Mouse (Mus musculus) hindbrain, postnatal 0 days (tissue): ENCODE data around the gene Eml6. TPM values are rescaled to one million over a fixed set of nuclear protein-coding genes. Genes with fewer than 3 reads are reported as not detected.

Source experiments
- ATAC-seq: fragments of 200-750 bp; cut with Nextera tagmentation; 2 replicates; pipeline ENCODE4 v1.8.0; 2017; ENCODE audit warnings: mild to moderate bottlenecking, moderate TSS enrichment, moderate library complexity
- DNase-seq: peaks from one replicate; pipeline ENCODE4 v3.0.0-alpha.2; 2015; ENCODE audit warnings: low spot score
- H3K27ac ChIP-seq: fragments of 300-500 bp; sonication (generic); 2 replicates; pipeline ENCODE4 v1.5.1; 2014; ENCODE audit warnings: mild to moderate bottlenecking
- H3K27me3 ChIP-seq: fragments of 300-500 bp; sonication (generic); 2 replicates; pipeline ENCODE4 v1.6.1; 2014; ENCODE audit warnings: low read length, mixed read lengths; ENCODE audit not compliant: insufficient read depth
- H3K36me3 ChIP-seq: fragments of 300-500 bp; sonication (generic); 2 replicates; pipeline ENCODE4 v1.6.1; 2014; ENCODE audit warnings: low read length, mixed read lengths; ENCODE audit not compliant: insufficient read depth
- H3K4me1 ChIP-seq: fragments of 300-500 bp; sonication (generic); 2 replicates; pipeline ENCODE4 v1.6.1; 2014; ENCODE audit warnings: antibody characterized with exemption, low read length, mixed read lengths; ENCODE audit not compliant: insufficient read depth
- H3K4me2 ChIP-seq: fragments of 300-500 bp; sonication (generic); 2 replicates; pipeline ENCODE4 v1.6.1; 2014; ENCODE audit warnings: low read depth, mild to moderate bottlenecking, low read length, moderate library complexity, mixed read lengths
- H3K4me3 ChIP-seq: fragments of 300-500 bp; sonication (generic); 2 replicates; pipeline ENCODE4 v1.5.1; 2014; ENCODE audit warnings: low read length
- H3K9ac ChIP-seq: fragments of 300-500 bp; sonication (generic); replicated peaks from 2 replicates; pipeline ENCODE4 v1.6.1; 2014; ENCODE audit warnings: mild to moderate bottlenecking, low read length, moderate library complexity, mixed read lengths
- H3K9me3 ChIP-seq: fragments of 300-500 bp; sonication (generic); 2 replicates; pipeline ENCODE4 v1.6.1; 2016; ENCODE audit warnings: low read length, mixed read lengths
- CTCF ChIP-seq: IDR thresholded peaks from 2 replicates; pipeline ENCODE4 v1.5.1; 2016; ENCODE audit warnings: antibody characterized with exemption, control low read depth, low read depth
- WGBS: fragments of 180-500 bp; shearing (Covaris S2); extraction: QIAGEN DNeasy Blood & Tissue Kit; methylation state at CpG from one replicate; pipeline ENCODE4 v1.1.7; 2014; 5-methylcytosine and 5-hydroxymethylcytosine counted together
- polyA plus RNA-seq: library from polyadenylated mRNA; unstranded; fragments of >200 nt; fragmentation: Nextera tagmentation; extraction: Ambion mirVana; gene quantifications from 2 replicates; pipeline ENCODE4 v1.2.1, GENCODE M21; 2015
- total RNA-seq: library from RNA; depleted of rRNA; stranded (reverse); fragments of >200 nt; gene quantifications from 2 replicates; pipeline ENCODE4 v1.2.3, GENCODE M21; 2014; rRNA removed

The Eml6 gene
- total RNA-seq = 17.9 and 18.0 TPM in 2 replicates
- 4.3 and 4.6 TPM in 2 replicates for polyA plus RNA-seq

DNA sequence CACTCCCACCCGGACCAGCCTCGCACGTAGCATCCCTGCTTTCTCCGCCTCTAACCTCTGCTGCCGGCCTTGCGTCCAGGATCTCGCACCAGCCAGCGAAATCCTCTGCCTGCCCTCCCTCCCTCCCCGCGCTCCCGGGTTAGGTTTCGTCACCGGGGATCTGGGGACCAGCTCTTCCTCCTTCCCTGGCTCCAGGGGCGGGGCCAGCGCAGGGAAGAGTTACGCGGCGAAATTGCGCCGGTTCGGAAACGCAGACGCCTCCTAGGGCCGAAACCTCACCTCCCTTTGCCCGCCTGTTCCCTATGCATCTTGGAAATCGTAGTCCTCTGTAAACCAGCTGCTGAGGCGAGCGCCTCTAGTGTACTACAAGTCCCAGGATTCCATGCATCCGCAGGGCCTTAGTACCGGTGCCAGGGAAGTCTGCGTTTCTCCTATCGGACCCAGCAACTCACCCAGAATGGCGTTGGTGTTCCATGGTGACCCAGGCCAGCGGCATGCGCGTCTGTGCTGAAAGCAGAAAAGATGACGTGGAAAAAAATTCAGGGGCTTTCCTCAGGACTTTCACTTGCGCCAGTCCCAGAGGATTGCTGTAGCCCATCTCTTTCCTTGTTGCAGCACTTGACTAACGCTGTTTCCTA, at the start of gene Eml6:
Gene Eml6, minus strand, starts transcription at position 199 of the 638 bp plus-strand sequence.
- Histone ChIP-seq H3K4me2 (peak within 1 kb of the TSS; percentile 97), H3K27me3 (no peaks in the 10 kb centered on the region), H3K36me3 (no peaks in the 10 kb centered on the region), H3K27ac (peak within 1 kb of the TSS; percentile 82), H3K4me1 (no peaks in the 10 kb centered on the region; the same call in 1 of the 2 replicates), H3K9ac (peak within 1 kb of the TSS; percentile 76), H3K9me3 (no peaks in the 10 kb centered on the region), H3K4me3 (peak within 1 kb of the TSS; percentile 78)
- 1% methylated on average over 39 of the region's 39 CpGs for WGBS
- ATAC-seq (peak; percentile 99), DNase-seq (peak; percentile 98)
- TF ChIP-seq CTCF = peak; percentile 67

GRCm38 (mm10) chr11:30057299-30057698, 31.5 kb upstream of the Eml6 start:
- Histone ChIP-seq H3K27ac (no peak overlapping the region), H3K4me3 (no peak overlapping the region), H3K9ac (no peak overlapping the region), H3K9me3 (no peaks in the 10 kb centered on the region), H3K36me3 (no peaks in the 10 kb centered on the region), H3K27me3 (no peaks in the 10 kb centered on the region), H3K4me1 (no peaks in the 10 kb centered on the region), H3K4me2 (no peak overlapping the region)
- DNase-seq (peak; percentile 18), ATAC-seq (0 out of 2 replicates have a peak, but pooled peaks have one; percentile 24)
- TF ChIP-seq CTCF = peak; percentile 36; the same call in 1 of the 2 replicates
- WGBS = 58% methylated on average over 8 of the region's 8 CpGs

DNA sequence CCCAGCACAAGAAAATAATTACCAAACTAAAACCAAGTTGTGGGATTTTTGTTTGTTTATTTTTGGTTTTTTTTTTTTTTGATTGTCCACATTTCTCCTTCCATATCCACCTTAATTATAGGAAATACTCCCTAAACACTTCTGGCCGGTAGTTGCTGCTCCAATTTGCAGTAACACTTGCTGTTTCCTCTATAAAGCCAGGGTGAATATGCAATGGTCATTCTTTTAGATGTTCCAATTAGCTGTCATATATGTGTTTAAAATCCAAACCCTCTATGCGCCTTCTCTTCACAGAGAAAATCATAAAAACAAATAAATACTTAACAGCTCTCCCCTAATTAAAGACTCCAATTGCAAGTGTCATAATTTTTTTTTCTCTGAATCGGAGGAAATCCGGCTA, 689 bp downstream of the Eml6 start:
- Histone ChIP-seq H3K4me2 (peak overlapping the region; percentile 97), H3K9ac (peak overlapping the region; percentile 76), H3K27me3 (no peaks in the 10 kb centered on the region), H3K36me3 (no peaks in the 10 kb centered on the region), H3K9me3 (no peaks in the 10 kb centered on the region), H3K27ac (peak overlapping the region; percentile 82; the same call in 1 of the 2 replicates), H3K4me3 (peak overlapping the region; percentile 78), H3K4me1 (no peaks in the 10 kb centered on the region; the same call in 1 of the 2 replicates)
- ATAC-seq (no peak), DNase-seq (no peak)
- TF ChIP-seq CTCF = no peak
- WGBS = 2% methylated on average over 4 of the region's 4 CpGs

DNA sequence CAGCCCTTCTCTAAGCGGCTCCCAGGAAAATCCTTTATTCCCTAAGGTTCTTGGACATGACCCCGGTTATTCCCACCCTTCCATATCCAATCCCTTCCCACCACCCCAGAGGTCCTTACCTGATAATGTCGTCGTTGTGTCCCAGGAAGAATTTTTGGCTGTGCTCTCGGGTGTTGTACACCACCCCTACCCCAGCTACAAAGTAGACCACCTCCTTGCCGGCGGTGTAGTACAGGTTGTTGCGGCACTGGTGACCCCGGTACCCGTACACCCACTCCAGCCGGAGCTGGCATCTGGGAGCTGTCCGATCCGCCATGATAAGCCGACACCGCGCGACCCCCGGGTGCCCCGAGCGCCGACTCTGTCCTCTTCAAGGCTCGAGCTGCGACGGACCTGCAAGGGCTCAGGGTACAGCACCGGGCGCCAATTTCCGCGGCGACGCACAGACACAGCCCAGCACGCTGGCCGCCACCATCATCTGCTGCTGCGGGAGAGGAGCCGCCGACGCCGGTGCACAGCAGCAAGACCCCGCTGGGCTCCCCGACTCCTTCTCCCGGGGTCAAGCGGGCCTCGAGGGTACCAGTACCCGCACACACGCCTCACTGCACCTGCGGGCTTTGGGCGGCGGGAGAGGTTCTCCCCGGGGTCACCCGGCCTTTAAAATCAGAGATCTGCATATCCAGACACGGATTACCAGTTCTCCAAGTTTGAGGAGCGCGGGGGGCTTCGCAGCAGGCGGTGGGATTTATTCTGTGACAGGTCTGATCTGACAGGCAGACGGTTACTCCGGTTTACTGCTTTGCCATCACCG, 1.4 kb downstream of the Eml6 start:
- no peak for TF ChIP-seq CTCF
- ATAC-seq (0 out of 2 replicates have a peak, but pooled peaks have one; percentile 2), DNase-seq (peak; percentile 54)
- Histone ChIP-seq H3K27ac (peak overlapping the region; percentile 82), H3K9me3 (no peaks in the 10 kb centered on the region), H3K36me3 (no peaks in the 10 kb centered on the region), H3K4me2 (peak overlapping the region; percentile 97), H3K27me3 (no peaks in the 10 kb centered on the region), H3K4me1 (no peaks in the 10 kb centered on the region; the same call in 1 of the 2 replicates), H3K9ac (peak overlapping the region; percentile 76), H3K4me3 (peak overlapping the region; percentile 78)
- under 1% methylated on average over 57 of the region's 57 CpGs for WGBS

- DNase-seq (no peak), ATAC-seq (no peak)
- Histone ChIP-seq H3K27ac (no peak overlapping the region), H3K9me3 (no peaks in the 10 kb centered on the region), H3K27me3 (no peaks in the 10 kb centered on the region), H3K9ac (no peak overlapping the region), H3K4me2 (no peak overlapping the region), H3K4me1 (no peaks in the 10 kb centered on the region), H3K36me3 (no peaks in the 10 kb centered on the region), H3K4me3 (no peak overlapping the region)
- 79% methylated on average over 2 of the region's 2 CpGs for WGBS
- no peak for TF ChIP-seq CTCF
These were observed 39.6 kb downstream of the Eml6 start for GRCm38 (mm10) chr11:29986257-29986656.

DNA sequence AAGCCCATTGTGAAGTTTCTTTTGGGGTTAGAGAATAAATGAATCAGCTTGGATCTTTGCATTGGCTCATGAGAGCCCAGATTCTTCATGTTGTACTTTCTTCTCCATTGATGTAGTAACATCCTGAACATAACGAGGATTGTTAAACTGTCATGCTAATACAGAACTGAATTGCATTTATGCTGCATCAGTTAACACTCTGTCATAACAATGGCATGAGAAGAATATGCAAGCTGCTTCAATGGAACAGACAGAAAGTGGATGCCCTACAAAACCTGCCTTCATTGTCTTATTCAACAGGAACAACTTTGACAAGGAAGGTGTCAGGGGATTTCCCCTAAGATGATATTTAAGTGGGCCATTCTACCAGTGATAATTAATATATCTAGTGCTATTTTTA, 57.0 kb downstream of the Eml6 start:
- Histone ChIP-seq H3K9ac (no peak overlapping the region), H3K4me1 (no peaks in the 10 kb centered on the region), H3K9me3 (no peaks in the 10 kb centered on the region), H3K36me3 (no peaks in the 10 kb centered on the region), H3K27me3 (no peaks in the 10 kb centered on the region), H3K4me2 (no peak overlapping the region), H3K27ac (no peak overlapping the region), H3K4me3 (no peak overlapping the region)
- 33% methylated on average over 1 of the region's 1 CpGs for WGBS
- TF ChIP-seq CTCF = no peak
- ATAC-seq = no peak
- no peak for DNase-seq
